Comparison of ENCODE assay signal across 12 mouse cellular contexts in genomic region chr13:36518144-36518571, GRCm38 (mm10).
A peak's percentile ranks its signal among the peaks of the same experiment; 100 is the strongest.
DNase-seq lines count a peak whose midpoint lies in the region; ATAC-seq lines count a peak whose summit lies in the region.
"Had no signal": no experiment of that assay in that cellular context is flagged by ENCODE, and none has a peak within 500 bp of the region (broad histone marks: within the 10 kb centered on the region; RNA-seq: fewer than 3 reads in every experiment).

No protein-coding gene starts in this region.

- peak; percentile 74 for DNase-seq in left cerebral cortex, postnatal 4 days
- DNase-seq in left cerebral cortex, adult 11 months (ENCODE audit: low spot score): no peak
- DNase-seq in embryonic facial prominence, embryonic 14.5 days (ENCODE audit: low spot score): peak; percentile 68
- DNase-seq in layer of hippocampus, adult 18-20 months (ENCODE audit: low spot score in 2 of 2): peak; percentile 48 to 70
- DNase-seq in urinary bladder, postnatal 14 days (ENCODE audit: low spot score): no peak
- DNase-seq in heart, postnatal 14 days: no peak

- no peaks in the 10 kb centered on the region for H3K27me3 ChIP-seq in embryonic facial prominence, embryonic 14.5 days (replicated peaks; ENCODE audit: control insufficient read depth, insufficient read depth, low read length)
- no peaks in the 10 kb centered on the region for H3K27me3 ChIP-seq in neural tube, embryonic 15.5 days (replicated peaks)
- H3K27me3 ChIP-seq: limb, embryonic 13.5 days; Patski had no signal

- no peaks in the 10 kb centered on the region for H3K36me3 ChIP-seq in embryonic facial prominence, embryonic 14.5 days (ENCODE audit: control insufficient read depth, insufficient read depth, low read length)
- H3K36me3 ChIP-seq in neural tube, embryonic 15.5 days: no peaks in the 10 kb centered on the region
- H3K36me3 ChIP-seq: limb, embryonic 13.5 days had no signal

- no peak overlapping the region for H3K4me2 ChIP-seq in embryonic facial prominence, embryonic 14.5 days (ENCODE audit: low read depth, low read length)
- peak overlapping the region; percentile 25; the same call in 1 of the 2 replicates for H3K4me2 ChIP-seq in neural tube, embryonic 15.5 days
- H3K4me2 ChIP-seq: limb, embryonic 13.5 days had no signal

- no peak overlapping the region for H3K9ac ChIP-seq in embryonic facial prominence, embryonic 14.5 days (ENCODE audit: low read depth, low read length)
- no peak overlapping the region for H3K9ac ChIP-seq in neural tube, embryonic 15.5 days (replicated peaks)
- H3K9ac ChIP-seq: limb, embryonic 13.5 days had no signal

- H3K9me3 ChIP-seq in embryonic facial prominence, embryonic 14.5 days (ENCODE audit: control insufficient read depth, low read length): no peaks in the 10 kb centered on the region
- no peaks in the 10 kb centered on the region for H3K9me3 ChIP-seq in neural tube, embryonic 15.5 days (replicated peaks)
- H3K9me3 ChIP-seq: limb, embryonic 13.5 days had no signal

- no peak overlapping the region for H3K27ac ChIP-seq in embryonic facial prominence, embryonic 14.5 days (replicated peaks; ENCODE audit: low read depth, low read length)
- H3K27ac ChIP-seq in neural tube, embryonic 15.5 days (replicated peaks): peak overlapping the region; percentile 11; the same call in 1 of the 2 replicates
- H3K27ac ChIP-seq: limb, embryonic 13.5 days had no signal

- H3K4me1 ChIP-seq in embryonic facial prominence, embryonic 14.5 days (ENCODE audit: control insufficient read depth, insufficient read depth, low read length): no peaks in the 10 kb centered on the region
- peaks cover 14% of the 10 kb centered on the region for H3K4me1 ChIP-seq in neural tube, embryonic 15.5 days

- no peak overlapping the region for H3K4me3 ChIP-seq in embryonic facial prominence, embryonic 14.5 days (ENCODE audit: low read depth, low read length)
- no peak overlapping the region for H3K4me3 ChIP-seq in neural tube, embryonic 15.5 days (replicated peaks)
- H3K4me3 ChIP-seq: erythroblast, embryonic 14.5 days; limb, embryonic 13.5 days; megakaryocyte, embryonic 14.5 days had no signal

- ATAC-seq in embryonic facial prominence, embryonic 14.5 days (ENCODE audit: low read depth): peak; percentile 72; the same call in 1 of the 2 replicates
- peak; percentile 86 for ATAC-seq in neural tube, embryonic 15.5 days (ENCODE audit: low FRiP score)
- ATAC-seq in megakaryocyte-erythroid progenitor cell, adult 5-6 weeks (replicated peaks; ENCODE audit: low FRiP score, low TSS enrichment, poor library complexity, severe bottlenecking): no peak
- ATAC-seq: Patski had no signal

- intact Hi-C loops in left cerebral cortex, postnatal 4 days (cut with DNase I): no loop called here
- intact Hi-C loops in heart, postnatal 14 days (cut with DNase I): no loop called here

- WGBS in embryonic facial prominence, embryonic 14.5 days: 31% methylated on average over 9 of the region's 9 CpGs
- 24% methylated on average over 9 of the region's 9 CpGs for WGBS in neural tube, embryonic 15.5 days

Comparison
In these comparisons a context has a peak if more than half of its experiments do, and no peak if none do; other contexts are left out.
1. DNase-seq: peak in left cerebral cortex, postnatal 4 days (single experiment), embryonic facial prominence, embryonic 14.5 days (single experiment) and layer of hippocampus, adult 18-20 months (2 of 2); none in left cerebral cortex, adult 11 months (single experiment), urinary bladder, postnatal 14 days (single experiment) and heart, postnatal 14 days (0 of 2).